Mouse (Mus musculus) stomach, postnatal 0 days (tissue): ENCODE measurements at regions not wholly inside any gene's neighbourhood (a gene's known extent, or its start where the extent isn't known, plus 50 kb on each side); places are given as distances from the start of the nearest gene placed in this dataset.

Experiments
- CTCF ChIP-seq: IDR thresholded peaks from 2 replicates; pipeline ENCODE4 v1.5.1; 2016; ENCODE audit warnings: antibody characterized with exemption, low read depth, mild to moderate bottlenecking, moderate library complexity
- EP300 ChIP-seq: optimal IDR thresholded peaks from 2 replicates; pipeline ENCODE3; 2016; ENCODE audit warnings: antibody characterized with exemption

- TF ChIP-seq CTCF (no peak), EP300 (no peak)
Observed at GRCm38 (mm10) chr17:63691690-63691968, 171.2 kb upstream of the Fer start.
